ENCODE assay signal across 9 mouse cellular contexts in the genomic region with DNA sequence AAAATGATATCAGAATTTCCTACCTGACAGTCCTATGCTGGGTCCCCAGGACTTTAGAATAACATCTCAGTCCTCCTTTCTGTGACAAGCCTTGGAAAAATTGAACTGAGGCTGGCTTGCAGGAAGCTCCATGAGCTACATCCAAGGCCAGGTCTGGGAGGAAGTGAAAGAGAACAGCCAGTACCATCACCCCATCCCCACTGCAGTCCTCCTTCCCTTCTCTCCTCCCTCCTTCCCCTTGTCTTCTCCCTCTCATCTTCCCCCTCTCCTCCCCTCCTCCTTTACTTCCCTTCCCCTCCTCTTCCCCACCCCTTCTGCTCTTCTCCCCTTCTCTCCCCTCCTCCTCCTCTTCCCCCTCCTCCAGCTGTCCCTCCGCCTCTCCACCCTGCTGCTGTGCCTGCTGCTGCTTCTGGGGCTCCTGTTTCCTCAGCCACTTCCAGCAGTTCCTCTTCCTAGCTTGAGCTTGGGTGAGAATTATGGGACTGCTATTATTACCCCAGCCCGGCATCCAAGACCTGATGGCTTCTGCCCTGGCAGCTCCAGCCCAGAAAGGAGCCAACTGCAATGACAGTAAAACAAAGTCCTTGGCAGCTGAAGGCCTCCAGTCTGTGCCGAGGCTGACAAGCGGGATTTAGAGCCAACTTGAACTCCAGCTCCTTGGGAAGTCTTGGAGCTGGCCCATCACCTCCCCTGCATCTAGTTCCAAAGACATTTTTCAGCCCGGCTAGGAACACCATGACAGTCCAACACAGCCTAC.
DNase-seq lines count a peak whose midpoint lies in the region; ATAC-seq lines count a peak whose summit lies in the region.
"Had no signal": no experiment of that assay in that cellular context is flagged by ENCODE, and none has a peak within 500 bp of the region (broad histone marks: within the 10 kb centered on the region; RNA-seq: fewer than 3 reads in every experiment).

No protein-coding gene starts in this region.

- 56% methylated on average over 5 of the region's 5 CpGs for WGBS in neural tube, embryonic 13.5 days
- WGBS in intestine, embryonic 16.5 days: 49% methylated on average over 5 of the region's 5 CpGs
- 83% methylated on average over 5 of the region's 5 CpGs for WGBS in midbrain, embryonic 13.5 days

- H3K4me3 ChIP-seq in neural tube, embryonic 13.5 days: no peak overlapping the region
- no peak overlapping the region for H3K4me3 ChIP-seq in intestine, embryonic 16.5 days (ENCODE audit: low read length)
- no peak overlapping the region for H3K4me3 ChIP-seq in midbrain, embryonic 13.5 days (replicated peaks)

- H3K9me3 ChIP-seq in neural tube, embryonic 13.5 days: peaks cover 8% of the 10 kb centered on the region
- peaks cover 11% of the 10 kb centered on the region for H3K9me3 ChIP-seq in intestine, embryonic 16.5 days (ENCODE audit: control insufficient read depth, low read length)
- peaks cover 4% of the 10 kb centered on the region; the same call in 1 of the 2 replicates for H3K9me3 ChIP-seq in midbrain, embryonic 13.5 days

- no peak for DNase-seq in neural tube, embryonic 10.5 days (ENCODE audit: extremely low spot score, low spot score)
- peak; percentile 18 to 19 for DNase-seq in left cerebral cortex, adult 9 months (ENCODE audit: low spot score in 2 of 2)
- peak; percentile 74 for DNase-seq in ovary, adult 18-20 months (ENCODE audit: low spot score)
- no peak for DNase-seq in embryo, embryonic 11 days

- no peak overlapping the region for H3K27ac ChIP-seq in neural tube, embryonic 13.5 days (replicated peaks)
- H3K27ac ChIP-seq in intestine, embryonic 16.5 days (ENCODE audit: low read length): no peak overlapping the region
- H3K27ac ChIP-seq in midbrain, embryonic 13.5 days: no peak overlapping the region
- H3K27ac ChIP-seq: macrophage had no signal

- peak; percentile 53; the same call in 1 of the 2 replicates for ATAC-seq in neural tube, embryonic 13.5 days (ENCODE audit: low read depth)
- ATAC-seq in common myeloid progenitor, adult 5-6 weeks (replicated peaks; ENCODE audit: low read depth, poor library complexity, severe bottlenecking): peak; percentile 42; the same call in 1 of the 2 replicates
- ATAC-seq in intestine, embryonic 16.5 days: peak; percentile 48; the same call in 1 of the 2 replicates
- no peak for ATAC-seq in midbrain, embryonic 13.5 days

- no peak overlapping the region for H3K9ac ChIP-seq in neural tube, embryonic 13.5 days
- no peak overlapping the region for H3K9ac ChIP-seq in intestine, embryonic 16.5 days (ENCODE audit: low read depth, low read length)
- H3K9ac ChIP-seq in midbrain, embryonic 13.5 days (replicated peaks): no peak overlapping the region

- no peaks in the 10 kb centered on the region for H3K27me3 ChIP-seq in neural tube, embryonic 13.5 days
- no peaks in the 10 kb centered on the region; the same call in 1 of the 2 replicates for H3K27me3 ChIP-seq in intestine, embryonic 16.5 days (replicated peaks; ENCODE audit: control insufficient read depth, insufficient read depth, low read length)
- H3K27me3 ChIP-seq in midbrain, embryonic 13.5 days: no peaks in the 10 kb centered on the region

- no peaks in the 10 kb centered on the region for H3K36me3 ChIP-seq in neural tube, embryonic 13.5 days
- no peaks in the 10 kb centered on the region for H3K36me3 ChIP-seq in intestine, embryonic 16.5 days (ENCODE audit: control insufficient read depth, insufficient read depth, low read length)
- H3K36me3 ChIP-seq in midbrain, embryonic 13.5 days: no peaks in the 10 kb centered on the region

- no peaks in the 10 kb centered on the region for H3K4me1 ChIP-seq in neural tube, embryonic 13.5 days (replicated peaks)
- H3K4me1 ChIP-seq in intestine, embryonic 16.5 days (ENCODE audit: control insufficient read depth, insufficient read depth, low read length): no peaks in the 10 kb centered on the region
- no peaks in the 10 kb centered on the region for H3K4me1 ChIP-seq in midbrain, embryonic 13.5 days (replicated peaks)

- no peak overlapping the region for H3K4me2 ChIP-seq in neural tube, embryonic 13.5 days
- H3K4me2 ChIP-seq in intestine, embryonic 16.5 days (ENCODE audit: low read depth, low read length): no peak overlapping the region
- no peak overlapping the region for H3K4me2 ChIP-seq in midbrain, embryonic 13.5 days (replicated peaks)

Comparison
In these comparisons a context has a peak if more than half of its experiments do, and no peak if none do; other contexts are left out.
1. DNase-seq: peak in left cerebral cortex, adult 9 months (2 of 2) and ovary, adult 18-20 months (single experiment); none in neural tube, embryonic 10.5 days (single experiment) and embryo, embryonic 11 days (single experiment).